Mouse (Mus musculus): ENCODE data around the gene Vps39. TPM values are rescaled to one million over a fixed set of nuclear protein-coding genes. Genes with fewer than 3 reads are reported as not detected.

Gene Vps39
- polyA plus RNA-seq, 1 experiment from 2014 or later: 7.5 TPM

GRCm38 (mm10) chr2:120313976-120314375 is 39.0 kb downstream of the Vps39 start, which contains the start of gene Pla2g4f:
Pla2g4f (minus strand) TSS chr2:120314165.
- no peak within 1 kb of the TSS for H3K27ac ChIP-seq (ENCODE audit: low read length)
- H3K4me3 ChIP-seq (ENCODE audit: low read depth, low read length): no peak within 1 kb of the TSS
- H3K4me2 ChIP-seq (ENCODE audit: low read depth, low read length): no peak within 1 kb of the TSS
- no peak within 1 kb of the TSS for H3K9ac ChIP-seq (ENCODE audit: low read depth, low read length)
- H3K36me3 ChIP-seq (ENCODE audit: control insufficient read depth, insufficient read depth): 0 out of 2 replicates have a peak, but pooled peaks cover 2% of the 10 kb centered on the region
- no peaks in the 10 kb centered on the region for H3K4me1 ChIP-seq (ENCODE audit: control insufficient read depth, low read depth, low read length)
- no peaks in the 10 kb centered on the region for H3K9me3 ChIP-seq (replicated peaks; ENCODE audit: control insufficient read depth, low read length)
- no peaks in the 10 kb centered on the region for H3K27me3 ChIP-seq (ENCODE audit: control insufficient read depth, insufficient read depth, low read depth, low read length)
- 33% methylated on average over 3 of the region's 3 CpGs for WGBS (ENCODE audit: insufficient replicate concordance)
- ATAC-seq (ENCODE audit: low read depth): no peak

- WGBS (ENCODE audit: insufficient replicate concordance): 67% methylated on average over 7 of the region's 7 CpGs
- H3K9me3 ChIP-seq (replicated peaks; ENCODE audit: control insufficient read depth, low read length): no peaks in the 10 kb centered on the region
- H3K9ac ChIP-seq (ENCODE audit: low read depth, low read length): no peak overlapping the region
- H3K27ac ChIP-seq (ENCODE audit: low read length): no peak overlapping the region
- H3K4me2 ChIP-seq (ENCODE audit: low read depth, low read length): no peak overlapping the region
- no peaks in the 10 kb centered on the region for H3K27me3 ChIP-seq (ENCODE audit: control insufficient read depth, insufficient read depth, low read depth, low read length)
- no peaks in the 10 kb centered on the region for H3K4me1 ChIP-seq (ENCODE audit: control insufficient read depth, low read depth, low read length)
- H3K36me3 ChIP-seq (ENCODE audit: control insufficient read depth, insufficient read depth): no peaks in the 10 kb centered on the region
- ATAC-seq (ENCODE audit: low read depth): no peak
- no peak overlapping the region for H3K4me3 ChIP-seq (ENCODE audit: low read depth, low read length)
Measured at GRCm38 (mm10) chr2:120312276-120312825, 40.6 kb downstream of the Vps39 start.

- no peak for ATAC-seq (ENCODE audit: low read depth)
- WGBS (ENCODE audit: insufficient replicate concordance): 14% methylated on average over 3 of the region's 3 CpGs
Measured at GRCm38 (mm10) chr2:120304113-120304512, 48.8 kb downstream of the Vps39 start.

GRCm38 (mm10) chr2:120301076-120301475 is 51.9 kb downstream of the Vps39 start:
- no peak for ATAC-seq (ENCODE audit: low read depth)
- Histone ChIP-seq H3K27me3 (ENCODE audit: control insufficient read depth, insufficient read depth, low read depth, low read length) (no peaks in the 10 kb centered on the region), H3K27ac (ENCODE audit: low read length) (no peak overlapping the region), H3K9me3 (replicated peaks; ENCODE audit: control insufficient read depth, low read length) (no peaks in the 10 kb centered on the region), H3K4me1 (ENCODE audit: control insufficient read depth, low read depth, low read length) (no peaks in the 10 kb centered on the region), H3K36me3 (ENCODE audit: control insufficient read depth, insufficient read depth) (no peaks in the 10 kb centered on the region), H3K9ac (ENCODE audit: low read depth, low read length) (no peak overlapping the region), H3K4me2 (ENCODE audit: low read depth, low read length) (no peak overlapping the region), H3K4me3 (ENCODE audit: low read depth, low read length) (no peak overlapping the region)
- WGBS (ENCODE audit: insufficient replicate concordance): 78% methylated on average over 6 of the region's 6 CpGs

More at GRCm38 (mm10) chr2:120304113-120304512, 48.8 kb downstream of the Vps39 start:
- no peaks in the 10 kb centered on the region for H3K27me3 ChIP-seq (ENCODE audit: control insufficient read depth, insufficient read depth, low read depth, low read length)
- no peaks in the 10 kb centered on the region for H3K9me3 ChIP-seq (replicated peaks; ENCODE audit: control insufficient read depth, low read length)
- H3K27ac ChIP-seq (ENCODE audit: low read length): no peak overlapping the region
- no peak overlapping the region for H3K4me3 ChIP-seq (ENCODE audit: low read depth, low read length)
- H3K4me2 ChIP-seq (ENCODE audit: low read depth, low read length): no peak overlapping the region
- H3K9ac ChIP-seq (ENCODE audit: low read depth, low read length): no peak overlapping the region
- H3K36me3 ChIP-seq (ENCODE audit: control insufficient read depth, insufficient read depth): no peaks in the 10 kb centered on the region
- H3K4me1 ChIP-seq (ENCODE audit: control insufficient read depth, low read depth, low read length): no peaks in the 10 kb centered on the region

GRCm38 (mm10) chr2:120299866-120300265 is 53.1 kb downstream of the Vps39 start:
- Histone ChIP-seq H3K4me1 (ENCODE audit: control insufficient read depth, low read depth, low read length) (no peaks in the 10 kb centered on the region), H3K9me3 (replicated peaks; ENCODE audit: control insufficient read depth, low read length) (no peaks in the 10 kb centered on the region), H3K9ac (ENCODE audit: low read depth, low read length) (no peak overlapping the region), H3K36me3 (ENCODE audit: control insufficient read depth, insufficient read depth) (no peaks in the 10 kb centered on the region), H3K4me3 (ENCODE audit: low read depth, low read length) (no peak overlapping the region), H3K27ac (ENCODE audit: low read length) (no peak overlapping the region), H3K4me2 (ENCODE audit: low read depth, low read length) (no peak overlapping the region), H3K27me3 (ENCODE audit: control insufficient read depth, insufficient read depth, low read depth, low read length) (no peaks in the 10 kb centered on the region)
- WGBS (ENCODE audit: insufficient replicate concordance): 54% methylated on average over 4 of the region's 4 CpGs
- no peak for ATAC-seq (ENCODE audit: low read depth)

- H3K4me1 ChIP-seq (ENCODE audit: control insufficient read depth, low read depth, low read length): no peaks in the 10 kb centered on the region
- H3K36me3 ChIP-seq (ENCODE audit: control insufficient read depth, insufficient read depth): no peaks in the 10 kb centered on the region
- 8% methylated on average over 2 of the region's 2 CpGs for WGBS (ENCODE audit: insufficient replicate concordance)
- H3K9me3 ChIP-seq (replicated peaks; ENCODE audit: control insufficient read depth, low read length): no peaks in the 10 kb centered on the region
- no peak for ATAC-seq (ENCODE audit: low read depth)
- no peak overlapping the region for H3K9ac ChIP-seq (ENCODE audit: low read depth, low read length)
- H3K27ac ChIP-seq (ENCODE audit: low read length): no peak overlapping the region
- no peak overlapping the region for H3K4me2 ChIP-seq (ENCODE audit: low read depth, low read length)
- no peak overlapping the region for H3K4me3 ChIP-seq (ENCODE audit: low read depth, low read length)
- no peaks in the 10 kb centered on the region for H3K27me3 ChIP-seq (ENCODE audit: control insufficient read depth, insufficient read depth, low read depth, low read length)
Measured at GRCm38 (mm10) chr2:120296160-120296559, 56.8 kb downstream of the Vps39 start.

GRCm38 (mm10) chr2:120291471-120292078 is 61.4 kb downstream of the Vps39 start:
- WGBS (ENCODE audit: insufficient replicate concordance): 64% methylated on average over 8 of the region's 9 CpGs

GRCm38 (mm10) chr2:120288995-120289394 is 63.9 kb downstream of the Vps39 start, which contains the start of gene Pla2g4d:
Pla2g4d (minus strand) TSS chr2:120289197.
- Histone ChIP-seq H3K27ac (ENCODE audit: low read length) (no peak within 1 kb of the TSS), H3K4me3 (ENCODE audit: low read depth, low read length) (no peak within 1 kb of the TSS), H3K36me3 (ENCODE audit: control insufficient read depth, insufficient read depth) (no peaks in the 10 kb centered on the region), H3K4me2 (ENCODE audit: low read depth, low read length) (no peak within 1 kb of the TSS), H3K27me3 (ENCODE audit: control insufficient read depth, insufficient read depth, low read depth, low read length) (no peaks in the 10 kb centered on the region), H3K9me3 (replicated peaks; ENCODE audit: control insufficient read depth, low read length) (no peaks in the 10 kb centered on the region), H3K9ac (ENCODE audit: low read depth, low read length) (no peak within 1 kb of the TSS), H3K4me1 (ENCODE audit: control insufficient read depth, low read depth, low read length) (no peaks in the 10 kb centered on the region; the same call in 1 of the 2 replicates)
- no peak for ATAC-seq (ENCODE audit: low read depth)
- WGBS (ENCODE audit: insufficient replicate concordance): 49% methylated on average over 5 of the region's 5 CpGs

More at GRCm38 (mm10) chr2:120291471-120292078, 61.4 kb downstream of the Vps39 start:
- no peaks in the 10 kb centered on the region for H3K9me3 ChIP-seq (replicated peaks; ENCODE audit: control insufficient read depth, low read length)
- H3K4me2 ChIP-seq (ENCODE audit: low read depth, low read length): no peak overlapping the region
- no peak overlapping the region for H3K4me3 ChIP-seq (ENCODE audit: low read depth, low read length)
- H3K9ac ChIP-seq (ENCODE audit: low read depth, low read length): no peak overlapping the region
- no peaks in the 10 kb centered on the region for H3K27me3 ChIP-seq (ENCODE audit: control insufficient read depth, insufficient read depth, low read depth, low read length)
- ATAC-seq (ENCODE audit: low read depth): no peak
- no peaks in the 10 kb centered on the region for H3K36me3 ChIP-seq (ENCODE audit: control insufficient read depth, insufficient read depth)
- no peak overlapping the region for H3K27ac ChIP-seq (ENCODE audit: low read length)
- no peaks in the 10 kb centered on the region for H3K4me1 ChIP-seq (ENCODE audit: control insufficient read depth, low read depth, low read length)

GRCm38 (mm10) chr2:120288401-120288800 is 64.5 kb downstream of the Vps39 start:
- Histone ChIP-seq H3K4me3 (ENCODE audit: low read depth, low read length) (no peak overlapping the region), H3K9ac (ENCODE audit: low read depth, low read length) (no peak overlapping the region), H3K27ac (ENCODE audit: low read length) (no peak overlapping the region), H3K4me1 (ENCODE audit: control insufficient read depth, low read depth, low read length) (no peaks in the 10 kb centered on the region; the same call in 1 of the 2 replicates), H3K36me3 (ENCODE audit: control insufficient read depth, insufficient read depth) (no peaks in the 10 kb centered on the region), H3K27me3 (ENCODE audit: control insufficient read depth, insufficient read depth, low read depth, low read length) (no peaks in the 10 kb centered on the region), H3K4me2 (ENCODE audit: low read depth, low read length) (no peak overlapping the region), H3K9me3 (replicated peaks; ENCODE audit: control insufficient read depth, low read length) (no peaks in the 10 kb centered on the region)
- WGBS (ENCODE audit: insufficient replicate concordance): 68% methylated on average over 3 of the region's 3 CpGs
- ATAC-seq (ENCODE audit: low read depth): no peak

All from liver, embryonic 16.5 days (tissue).